Mouse (Mus musculus): ENCODE results near the gene Pigb.

DNA sequence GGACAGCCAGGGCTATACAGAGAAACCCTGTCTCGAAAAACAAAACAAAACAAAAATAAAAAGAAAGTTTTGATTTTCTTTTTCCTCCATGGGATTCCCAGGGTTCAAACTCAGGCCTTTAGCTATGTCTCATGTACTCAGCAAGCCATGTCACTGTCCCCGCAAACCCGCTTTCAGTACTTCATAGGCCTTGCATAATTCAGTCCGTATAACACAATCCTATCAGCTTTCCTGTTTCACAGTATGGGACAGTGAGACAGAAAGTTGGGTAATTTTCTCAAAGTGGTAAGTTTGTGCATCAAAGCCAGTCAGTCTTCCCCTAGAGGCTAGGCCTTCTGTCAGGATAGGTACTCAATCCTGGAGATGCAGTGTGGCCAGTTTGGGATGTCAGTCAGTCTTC, 19.0 kb upstream of the Pigb start:
- TF ChIP-seq POLR2A (IDR thresholded peaks at IDR 0.05; ENCODE audit: control insufficient read depth, extremely low read depth, insufficient read depth, low read length, poor library complexity) = no peak
- no peak for TF ChIP-seq CTCF (IDR thresholded peaks at IDR 0.05; ENCODE audit: borderline replicate concordance, control insufficient read depth, extremely low read depth, insufficient read depth, low read length, poor library complexity)

All from thymus, adult 2 months (tissue).